Mouse (Mus musculus) adrenal gland, adult 2 months (tissue): ENCODE data around the gene Crabp1. TPM values are rescaled to one million over a fixed set of nuclear protein-coding genes. Genes with fewer than 3 reads are reported as not detected.
A peak's percentile ranks its signal among the peaks of the same experiment; 100 is the strongest.

Experiments
- DNase-seq: peaks from one replicate; pipeline ENCODE4 v3.0.0; 2021
- long read RNA-seq: library from polyadenylated mRNA; stranded (forward); transcript quantifications from one replicate; pipeline ENCODE4 v2.0.0, GENCODE M21; 2021
- polyA plus RNA-seq: library from polyadenylated mRNA; depleted of rRNA; stranded (reverse); fragments of >200 nt; gene quantifications from 2 replicates; pipeline ENCODE4 v1.2.3, GENCODE M21; 2012; rRNA removed
- total RNA-seq, 2 experiments: library from RNA; stranded (reverse); gene quantifications; 2 replicates each; pipeline ENCODE4 v1.2.3; 2021

Gene Crabp1
- 10 to 100 TPM in 1 of 2 experiments, 1 to 10 TPM in 1; 9.1 to 13.6 TPM for total RNA-seq
- 19.9 and 30.1 TPM in 2 replicates for polyA plus RNA-seq
- long read RNA-seq, transcript Crabp1-201 (4 exons, 802 nt), result major isoform, 8 of 8 reads
- long read RNA-seq, partial matches to known transcripts, result 0 of 8 reads
- long read RNA-seq, other reads (novel, unspliced or antisense), result 0 of 8 reads

GRCm38 (mm10) chr9:54764561-54765217, at the start of gene Crabp1:
Gene Crabp1, plus strand, starts transcription at chr9:54764748.
- DNase-seq, result no peak

- no peak for DNase-seq
Measured at GRCm38 (mm10) chr9:54715776-54716175, 48.8 kb upstream of the Crabp1 start.

GRCm38 (mm10) chr9:54717527-54717926, 47.0 kb upstream of the Crabp1 start:
- DNase-seq, result no peak

GRCm38 (mm10) chr9:54722156-54722555, 42.4 kb upstream of the Crabp1 start:
- no peak for DNase-seq

GRCm38 (mm10) chr9:54722596-54722995, 42.0 kb upstream of the Crabp1 start:
- DNase-seq, result no peak

GRCm38 (mm10) chr9:54726315-54726714, 38.2 kb upstream of the Crabp1 start:
- no peak for DNase-seq

GRCm38 (mm10) chr9:54732122-54732521, 32.4 kb upstream of the Crabp1 start:
- DNase-seq, result no peak

GRCm38 (mm10) chr9:54733921-54734638, 30.5 kb upstream of the Crabp1 start, which contains the start of gene Wdr61:
Gene Wdr61, minus strand, starts transcription at chr9:54734519.
- DNase-seq, result peak; percentile 99

- no peak for DNase-seq
Measured at GRCm38 (mm10) chr9:54734639-54735252, 29.8 kb upstream of the Crabp1 start.

- DNase-seq, result peak; percentile 20
Measured at GRCm38 (mm10) chr9:54736284-54736701, 28.3 kb upstream of the Crabp1 start.

GRCm38 (mm10) chr9:54738376-54738775, 26.2 kb upstream of the Crabp1 start:
- peak; percentile 50 for DNase-seq

- no peak for DNase-seq
Measured at GRCm38 (mm10) chr9:54743891-54744290, 20.7 kb upstream of the Crabp1 start.

- DNase-seq, result no peak
Measured at GRCm38 (mm10) chr9:54745740-54746370, 18.7 kb upstream of the Crabp1 start.

GRCm38 (mm10) chr9:54750215-54750981, 14.2 kb upstream of the Crabp1 start:
- DNase-seq, result no peak

GRCm38 (mm10) chr9:54751684-54752083, 12.9 kb upstream of the Crabp1 start:
- no peak for DNase-seq

GRCm38 (mm10) chr9:54752201-54752943, 12.2 kb upstream of the Crabp1 start:
- DNase-seq, result no peak

- DNase-seq, result no peak
Measured at GRCm38 (mm10) chr9:54752944-54753295, 11.6 kb upstream of the Crabp1 start.

GRCm38 (mm10) chr9:54759592-54759991, 5.0 kb upstream of the Crabp1 start:
- DNase-seq, result no peak

- DNase-seq, result no peak
Measured at GRCm38 (mm10) chr9:54764091-54764490, 457 bp upstream of the Crabp1 start.

GRCm38 (mm10) chr9:54765336-54766085, 963 bp downstream of the Crabp1 start:
- DNase-seq, result no peak
